In the genomic region with DNA sequence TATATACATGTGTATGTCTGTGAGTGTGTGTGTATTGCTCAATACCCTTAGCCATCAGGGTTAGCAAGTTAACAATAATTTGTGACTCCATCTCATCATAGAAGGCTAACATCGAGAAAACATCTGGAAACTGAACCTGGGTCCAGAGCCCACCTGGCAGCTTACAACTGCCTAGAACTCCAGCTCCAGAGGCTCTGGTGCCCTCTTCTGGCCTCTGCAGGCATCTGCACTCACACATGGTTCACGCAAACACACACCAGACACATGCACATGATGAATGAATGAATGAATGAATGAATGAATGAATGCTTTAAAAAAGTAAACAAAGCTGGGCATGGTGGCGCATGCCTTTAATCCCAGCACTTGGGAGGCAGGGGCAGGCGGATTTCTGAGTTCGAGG, we compare ENCODE assay signal across 27 mouse cellular contexts.
A peak's percentile ranks its signal among the peaks of the same experiment; 100 is the strongest.
DNase-seq lines count a peak whose midpoint lies in the region; ATAC-seq and TF ChIP-seq lines count a peak whose summit lies in the region.
"Had no signal": no experiment of that assay in that cellular context is flagged by ENCODE, and none has a peak within 500 bp of the region (broad histone marks: within the 10 kb centered on the region; RNA-seq: fewer than 3 reads in every experiment).

No protein-coding gene starts in this region.

- H3K4me3 ChIP-seq in hindbrain, postnatal 0 days (ENCODE audit: low read length), result no peak overlapping the region
- H3K4me3 ChIP-seq in hindbrain, embryonic 16.5 days (ENCODE audit: low read length), result no peak overlapping the region
- no peak overlapping the region for H3K4me3 ChIP-seq in midbrain, postnatal 0 days (ENCODE audit: low read depth, low read length)
- no peak overlapping the region for H3K4me3 ChIP-seq in midbrain, embryonic 14.5 days (replicated peaks; ENCODE audit: low read depth, low read length)
- no peak overlapping the region for H3K4me3 ChIP-seq in MEL (ENCODE audit: control insufficient read depth in 1 of 2, insufficient read depth in 1 of 2, low read depth in 2 of 2, low read length in 2 of 2)
- H3K4me3 ChIP-seq in forebrain, embryonic 14.5 days (ENCODE audit: low read depth, low read length), result no peak overlapping the region
- H3K4me3 ChIP-seq: embryonic facial prominence, embryonic 12.5 days; liver, embryonic 13.5 days; myocyte; neural tube, embryonic 12.5 days had no signal

- ATAC-seq in hindbrain, postnatal 0 days, result no peak
- ATAC-seq in hindbrain, embryonic 16.5 days, result no peak
- no peak for ATAC-seq in midbrain, postnatal 0 days (ENCODE audit: low FRiP score)
- ATAC-seq in midbrain, embryonic 14.5 days (ENCODE audit: low FRiP score, low TSS enrichment), result no peak
- no peak for ATAC-seq in forebrain, embryonic 14.5 days
- ATAC-seq: forebrain, embryonic 16.5 days; intestine, embryonic 16.5 days; midbrain, embryonic 16.5 days; Patski had no signal

- H3K79me2 ChIP-seq in MEL (ENCODE audit: control insufficient read depth, insufficient read depth, low read length, poor library complexity), result no peaks in the 10 kb centered on the region

- whole genome bisulfite sequencing in hindbrain, postnatal 0 days, result 93% methylated on average over 5 of the region's 5 CpGs
- WGBS in hindbrain, embryonic 16.5 days, result 91% methylated on average over 5 of the region's 5 CpGs
- 96% methylated on average over 5 of the region's 5 CpGs for whole genome bisulfite sequencing in midbrain, postnatal 0 days
- 92% methylated on average over 5 of the region's 5 CpGs for WGBS in midbrain, embryonic 14.5 days
- WGBS in forebrain, embryonic 14.5 days, result 94% methylated on average over 5 of the region's 5 CpGs

- peaks cover 1% of the 10 kb centered on the region; the same call in 1 of the 2 replicates for H3K9me3 ChIP-seq in hindbrain, postnatal 0 days (ENCODE audit: low read length)
- H3K9me3 ChIP-seq in hindbrain, embryonic 16.5 days (ENCODE audit: control insufficient read depth, low read length), result no peaks in the 10 kb centered on the region
- H3K9me3 ChIP-seq in midbrain, postnatal 0 days (ENCODE audit: low read length), result no peaks in the 10 kb centered on the region
- no peaks in the 10 kb centered on the region; the same call in 1 of the 2 replicates for H3K9me3 ChIP-seq in midbrain, embryonic 14.5 days (ENCODE audit: control insufficient read depth, low read length)
- no peaks in the 10 kb centered on the region; the same call in 1 of the 2 replicates for H3K9me3 ChIP-seq in MEL (replicated peaks; ENCODE audit: insufficient read depth, low read length)
- H3K9me3 ChIP-seq in forebrain, embryonic 14.5 days (replicated peaks; ENCODE audit: control insufficient read depth, low read length), result no peaks in the 10 kb centered on the region
- H3K9me3 ChIP-seq: embryonic facial prominence, embryonic 12.5 days; neural tube, embryonic 12.5 days had no signal

- no peak overlapping the region for H3K4me2 ChIP-seq in hindbrain, postnatal 0 days (ENCODE audit: low read depth, low read length)
- no peak overlapping the region for H3K4me2 ChIP-seq in hindbrain, embryonic 16.5 days (ENCODE audit: low read length)
- H3K4me2 ChIP-seq in midbrain, postnatal 0 days (ENCODE audit: low read depth, low read length, poor library complexity, severe bottlenecking), result no peak overlapping the region
- H3K4me2 ChIP-seq in midbrain, embryonic 14.5 days (ENCODE audit: low read length), result no peak overlapping the region
- no peak overlapping the region for H3K4me2 ChIP-seq in forebrain, embryonic 14.5 days (ENCODE audit: low read length)
- H3K4me2 ChIP-seq: embryonic facial prominence, embryonic 12.5 days; liver, embryonic 13.5 days; neural tube, embryonic 12.5 days had no signal

- H3K9ac ChIP-seq in hindbrain, postnatal 0 days (replicated peaks; ENCODE audit: low read length), result no peak overlapping the region
- H3K9ac ChIP-seq in hindbrain, embryonic 16.5 days (ENCODE audit: low read depth, low read length), result no peak overlapping the region
- no peak overlapping the region for H3K9ac ChIP-seq in midbrain, postnatal 0 days (replicated peaks; ENCODE audit: low read length, poor library complexity, severe bottlenecking)
- H3K9ac ChIP-seq in midbrain, embryonic 14.5 days (replicated peaks; ENCODE audit: low read length), result no peak overlapping the region
- H3K9ac ChIP-seq in MEL (ENCODE audit: control insufficient read depth, low read depth, low read length, poor library complexity, severe bottlenecking), result no peak overlapping the region
- H3K9ac ChIP-seq in forebrain, embryonic 14.5 days (ENCODE audit: low read length), result no peak overlapping the region
- H3K9ac ChIP-seq: embryonic facial prominence, embryonic 12.5 days; liver, embryonic 13.5 days; neural tube, embryonic 12.5 days had no signal

- TF ChIP-seq RAD21 in MEL (IDR thresholded peaks at IDR 0.05; ENCODE audit: low read depth, low read length), result no peak; the same call in 1 of the 2 replicates

- no peak overlapping the region for H3K27ac ChIP-seq in hindbrain, postnatal 0 days
- H3K27ac ChIP-seq in hindbrain, embryonic 16.5 days (ENCODE audit: low read depth, low read length), result no peak overlapping the region
- H3K27ac ChIP-seq in midbrain, postnatal 0 days (ENCODE audit: low read depth, low read length), result no peak overlapping the region
- no peak overlapping the region for H3K27ac ChIP-seq in midbrain, embryonic 14.5 days (replicated peaks; ENCODE audit: low read depth, low read length)
- H3K27ac ChIP-seq in MEL (ENCODE audit: control insufficient read depth, low read depth, low read length), result no peak overlapping the region
- no peak overlapping the region for H3K27ac ChIP-seq in forebrain, embryonic 14.5 days (ENCODE audit: low read depth, low read length)
- H3K27ac ChIP-seq: embryonic facial prominence, embryonic 12.5 days; liver, embryonic 13.5 days; neural tube, embryonic 12.5 days had no signal

- TF ChIP-seq EP300 in MEL (IDR thresholded peaks at IDR 0.05; ENCODE audit: low read depth in 1 of 2, low read length in 2 of 2), result no peak

- DNase-seq in hindbrain, postnatal 0 days (ENCODE audit: low spot score), result no peak
- no peak for DNase-seq in midbrain, postnatal 0 days (ENCODE audit: low spot score)
- no peak for DNase-seq in midbrain, embryonic 14.5 days
- DNase-seq in MEL (ENCODE audit: low read depth, low spot score), result no peak
- DNase-seq in embryo, embryonic 10 days (ENCODE audit: low spot score), result no peak
- no peak for DNase-seq in forebrain, embryonic 14.5 days (ENCODE audit: low spot score)
- DNase-seq: adrenal gland, adult 2 months; cerebellum, adult 9-10 months; cerebellum, postnatal 36 days; embryo, embryonic 11 days; heart, postnatal 14 days; kidney, postnatal 36 days; layer of hippocampus, postnatal 36 days; left cerebral cortex, postnatal 4 days; liver, embryonic 13.5 days; lung, adult 18-20 months; lung, postnatal 14 days; right cerebral cortex, adult 18-20 months had no signal

- TF ChIP-seq CTCF in hindbrain, postnatal 0 days (IDR thresholded peaks at IDR 0.05; ENCODE audit: low read depth), result peak; percentile 40
- TF ChIP-seq CTCF in midbrain, postnatal 0 days (IDR thresholded peaks at IDR 0.05), result peak; percentile 56
- TF ChIP-seq CTCF in MEL (IDR thresholded peaks at IDR 0.05 in 2 of 3, conservative IDR thresholded peaks at IDR 0.05 in 1 of 3; ENCODE audit: control insufficient read depth in 1 of 3, insufficient read depth in 1 of 3, low read depth in 2 of 3, low read length in 3 of 3, poor library complexity in 1 of 3, severe bottlenecking in 1 of 3), result peak in 2 of 3 experiments; percentile 2 to 41; a peak in 2 of 6 replicates

- TF ChIP-seq POLR2A in MEL (IDR thresholded peaks at IDR 0.05; ENCODE audit: control insufficient read depth in 1 of 2, insufficient read depth in 1 of 2, low read depth in 1 of 2, low read length in 2 of 2, poor library complexity in 1 of 2), result no peak

- H3K4me1 ChIP-seq in hindbrain, postnatal 0 days (ENCODE audit: insufficient read depth, low read length), result no peaks in the 10 kb centered on the region
- H3K4me1 ChIP-seq in hindbrain, embryonic 16.5 days (ENCODE audit: control insufficient read depth, insufficient read depth, low read depth, low read length), result no peaks in the 10 kb centered on the region
- no peaks in the 10 kb centered on the region for H3K4me1 ChIP-seq in midbrain, postnatal 0 days (ENCODE audit: insufficient read depth, low read length)
- H3K4me1 ChIP-seq in midbrain, embryonic 14.5 days (ENCODE audit: control insufficient read depth, insufficient read depth, low read length), result no peaks in the 10 kb centered on the region
- H3K4me1 ChIP-seq in MEL (ENCODE audit: control insufficient read depth in 1 of 2, insufficient read depth in 2 of 2, low read length in 2 of 2), result no peaks in the 10 kb centered on the region
- no peaks in the 10 kb centered on the region for H3K4me1 ChIP-seq in forebrain, embryonic 14.5 days (ENCODE audit: control insufficient read depth, insufficient read depth, low read length)
- H3K4me1 ChIP-seq: embryonic facial prominence, embryonic 12.5 days; liver, embryonic 13.5 days; neural tube, embryonic 12.5 days had no signal

- no peaks in the 10 kb centered on the region for H3K36me3 ChIP-seq in hindbrain, postnatal 0 days (ENCODE audit: insufficient read depth, low read length)
- no peaks in the 10 kb centered on the region for H3K36me3 ChIP-seq in hindbrain, embryonic 16.5 days (ENCODE audit: control insufficient read depth, insufficient read depth, low read length)
- no peaks in the 10 kb centered on the region for H3K36me3 ChIP-seq in midbrain, postnatal 0 days (ENCODE audit: insufficient read depth, low read length)
- H3K36me3 ChIP-seq in midbrain, embryonic 14.5 days (ENCODE audit: control insufficient read depth, insufficient read depth, low read length), result no peaks in the 10 kb centered on the region
- H3K36me3 ChIP-seq in MEL (ENCODE audit: control insufficient read depth in 1 of 2, insufficient read depth in 2 of 2, low read length in 2 of 2), result no peaks in the 10 kb centered on the region
- no peaks in the 10 kb centered on the region for H3K36me3 ChIP-seq in forebrain, embryonic 14.5 days (ENCODE audit: control insufficient read depth, insufficient read depth, low read length)
- H3K36me3 ChIP-seq: embryonic facial prominence, embryonic 12.5 days; G1E; liver, embryonic 13.5 days; neural tube, embryonic 12.5 days had no signal

- H3K27me3 ChIP-seq in hindbrain, postnatal 0 days (ENCODE audit: insufficient read depth, low read length), result no peaks in the 10 kb centered on the region
- no peaks in the 10 kb centered on the region for H3K27me3 ChIP-seq in hindbrain, embryonic 16.5 days (replicated peaks; ENCODE audit: control insufficient read depth, insufficient read depth, low read length)
- H3K27me3 ChIP-seq in midbrain, postnatal 0 days (ENCODE audit: insufficient read depth, low read length), result no peaks in the 10 kb centered on the region
- H3K27me3 ChIP-seq in midbrain, embryonic 14.5 days (ENCODE audit: control insufficient read depth, insufficient read depth, low read length), result no peaks in the 10 kb centered on the region
- H3K27me3 ChIP-seq in MEL (ENCODE audit: control insufficient read depth in 1 of 2, insufficient read depth in 2 of 2, low read length in 2 of 2), result no peaks in the 10 kb centered on the region
- H3K27me3 ChIP-seq in forebrain, embryonic 14.5 days (replicated peaks; ENCODE audit: control insufficient read depth, insufficient read depth, low read length), result no peaks in the 10 kb centered on the region
- H3K27me3 ChIP-seq: embryonic facial prominence, embryonic 12.5 days; liver, embryonic 13.5 days; neural tube, embryonic 12.5 days had no signal

TF ChIP-seq in MEL, 35 proteins besides CTCF, POLR2A, EP300 and RAD21 (continues in another document):
- TF ChIP-seq GATA1 (IDR thresholded peaks at IDR 0.05; ENCODE audit: low read depth, low read length) (no peak), ETS1 (IDR thresholded peaks at IDR 0.05; ENCODE audit: low read depth, low read length) (no peak)
